Mouse (Mus musculus) urinary bladder, postnatal 4 days (tissue): ENCODE measurements around the gene Irf2bpl.
A peak's percentile ranks its signal among the peaks of the same experiment; 100 is the strongest.

ENCODE experiments used
- DNase-seq, 2 experiments: peaks; one replicate each; pipeline ENCODE4 v3.0.0; 2021 to 2022; ENCODE audit warnings: low spot score in 2 of 2

Gene Irf2bpl

DNA sequence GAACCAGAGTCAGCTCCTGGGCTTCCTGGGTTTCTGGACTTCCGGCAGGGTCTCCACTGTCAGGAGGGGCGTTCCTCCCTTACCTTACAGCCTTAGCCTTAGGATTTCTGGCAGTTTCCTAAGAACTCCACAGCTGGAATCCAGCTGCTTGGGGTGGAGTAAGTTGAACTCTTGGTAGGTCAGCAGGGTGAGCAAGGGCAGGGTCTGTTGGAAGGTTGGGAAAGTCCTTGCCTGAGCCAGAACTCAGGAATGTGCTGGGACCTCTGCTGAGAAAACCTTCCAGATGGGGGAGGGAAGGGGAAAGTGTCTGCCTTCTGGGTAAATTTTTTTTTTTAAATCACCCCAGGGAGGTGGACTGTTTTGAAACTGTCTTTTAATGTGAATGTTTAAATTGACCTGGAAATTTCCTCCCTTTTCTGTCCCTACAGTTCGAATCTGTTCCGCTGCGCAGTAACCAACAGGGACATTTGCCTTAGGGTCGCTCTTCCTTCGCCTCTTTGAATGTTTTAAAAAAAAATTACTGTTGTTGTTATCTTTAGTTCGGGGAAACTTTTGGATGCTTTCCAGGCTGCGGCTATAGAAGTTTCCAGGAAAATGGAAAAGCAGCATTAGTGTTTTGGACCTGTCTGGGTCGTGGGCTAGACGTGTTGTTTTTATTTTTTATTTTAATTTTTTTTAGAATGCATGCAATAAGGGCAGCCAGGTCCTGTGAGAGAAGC, 15.0 kb upstream of the Irf2bpl start:
- DNase-seq = peak in 1 of 2 experiments; percentile 65

DNA sequence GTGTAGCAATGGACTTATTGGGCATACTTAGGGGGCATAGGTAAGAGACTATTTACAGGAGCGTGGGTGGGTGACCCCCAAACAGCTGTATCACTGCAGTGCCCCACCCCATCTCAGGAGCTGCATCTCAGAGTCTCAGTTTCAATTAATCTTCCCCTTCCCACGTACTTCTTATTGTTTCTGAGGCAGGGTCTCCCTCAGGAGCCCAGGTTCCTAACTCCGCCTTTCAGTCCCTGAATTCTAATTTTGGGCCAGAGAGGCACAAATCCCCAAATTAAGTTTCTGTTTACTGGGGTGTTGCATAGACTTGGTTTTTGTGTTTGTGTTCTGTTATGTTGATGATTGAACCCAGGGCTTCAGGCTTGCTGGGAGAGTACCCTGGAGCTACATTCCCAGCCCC, 13.8 kb upstream of the Irf2bpl start:
- DNase-seq = no peak

DNA sequence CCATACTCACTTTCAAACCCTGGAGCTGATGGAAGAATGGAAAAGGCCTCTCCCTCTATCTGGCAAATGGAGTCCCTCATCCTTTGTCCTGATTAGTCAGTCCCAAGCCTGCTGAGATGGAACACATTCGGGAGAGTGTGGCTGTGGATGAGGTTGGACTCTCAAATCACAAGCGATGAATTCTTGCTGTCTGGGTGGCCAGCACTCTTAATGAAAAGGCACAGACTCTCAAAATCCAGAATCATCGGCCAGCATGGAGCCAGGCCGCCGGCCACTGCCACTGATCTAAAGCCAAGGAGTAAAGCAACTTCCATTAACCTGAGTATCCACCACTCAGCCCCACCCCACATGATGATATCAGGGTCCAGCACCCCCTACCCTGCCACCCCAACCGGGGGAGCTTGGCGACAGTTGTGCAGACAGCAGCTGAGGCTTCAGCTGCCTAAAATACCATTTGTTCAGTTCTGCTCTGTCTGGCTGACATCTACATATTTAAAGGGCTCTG, 13.2 kb upstream of the Irf2bpl start:
- no peak for DNase-seq

DNA sequence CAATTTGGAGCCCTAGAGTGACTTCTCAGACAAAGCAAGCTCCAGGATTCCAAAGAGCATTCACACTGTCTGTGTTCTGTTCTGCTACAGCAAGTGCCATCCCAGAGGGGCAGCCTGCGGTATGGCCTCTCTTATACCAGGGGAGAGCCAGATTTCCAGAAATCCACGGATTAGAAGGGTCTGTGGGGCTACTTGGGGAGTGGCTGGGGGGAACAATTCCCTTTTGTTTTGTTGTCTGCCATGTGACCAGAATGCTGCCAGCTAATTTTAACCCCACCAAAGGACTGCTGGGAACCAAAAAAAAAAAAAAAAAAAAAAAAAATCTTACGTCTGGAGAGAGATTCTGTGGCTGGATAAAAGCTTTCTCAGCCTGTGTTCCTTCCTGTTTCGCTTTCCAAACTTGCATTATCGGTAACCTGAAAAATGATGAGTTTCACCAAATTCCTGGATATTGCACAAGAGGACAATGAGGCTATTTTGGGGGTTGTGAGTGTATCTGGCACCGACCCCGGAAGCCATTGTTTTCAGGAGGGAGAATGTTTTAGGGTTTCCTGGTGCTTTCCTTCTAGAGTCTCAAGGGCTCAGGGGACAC, 12.4 kb upstream of the Irf2bpl start:
- DNase-seq = no peak

DNA sequence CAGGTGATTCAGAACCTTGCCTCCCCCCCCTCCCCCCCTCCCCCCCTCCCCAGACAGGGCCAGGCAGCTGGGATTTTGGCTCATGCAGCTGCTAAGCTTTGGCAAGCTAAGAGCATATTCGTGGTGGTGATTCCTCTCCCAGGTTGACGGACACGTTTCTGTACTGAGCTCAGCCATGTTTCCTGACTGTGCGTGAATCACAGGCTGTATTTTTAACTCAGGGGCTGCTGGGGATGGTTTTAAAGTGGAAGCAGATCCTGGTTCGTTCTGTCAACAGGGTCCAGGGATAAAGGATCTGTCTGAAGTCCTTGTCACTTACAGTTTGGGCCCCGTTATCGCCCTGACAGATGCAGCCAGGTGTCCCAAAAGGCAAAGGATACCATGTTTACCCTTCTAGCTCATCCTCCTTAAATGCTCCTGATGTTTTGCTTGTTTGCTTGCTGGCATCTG, 11.9 kb upstream of the Irf2bpl start:
- DNase-seq = no peak

DNA sequence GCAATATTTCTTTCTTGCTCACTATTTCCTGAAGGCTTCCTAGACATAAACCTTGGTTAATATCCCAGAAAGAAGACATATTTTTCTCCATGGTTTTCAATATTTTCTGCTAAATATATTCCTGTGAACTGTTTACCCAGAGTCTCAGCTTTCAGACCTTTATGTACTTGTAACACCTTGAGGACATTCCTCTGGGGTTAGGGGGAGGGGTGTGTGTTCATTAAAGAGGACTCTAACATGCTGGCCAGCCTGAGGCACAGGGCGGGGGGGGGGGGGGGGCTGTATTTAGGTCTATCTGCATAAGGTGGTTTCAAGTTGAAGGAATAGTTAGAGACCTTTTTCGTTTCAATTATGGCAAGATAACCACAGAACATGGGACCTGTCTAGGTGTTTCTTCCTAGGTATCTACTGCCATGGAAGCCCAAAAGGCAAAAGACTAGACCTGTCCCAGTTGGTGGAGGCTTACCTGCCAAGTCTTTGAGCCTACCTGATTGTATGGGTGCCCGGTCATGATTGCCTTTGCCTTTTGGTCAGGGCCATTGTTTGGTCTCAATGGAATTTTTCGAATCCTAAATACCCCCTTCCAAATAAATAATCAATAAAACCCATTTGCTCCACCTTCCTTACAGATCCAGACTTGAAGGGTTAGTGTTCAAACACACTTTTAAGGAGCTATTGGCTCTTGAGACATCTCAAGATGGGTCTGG, 11.3 kb upstream of the Irf2bpl start:
- DNase-seq = no peak

DNA sequence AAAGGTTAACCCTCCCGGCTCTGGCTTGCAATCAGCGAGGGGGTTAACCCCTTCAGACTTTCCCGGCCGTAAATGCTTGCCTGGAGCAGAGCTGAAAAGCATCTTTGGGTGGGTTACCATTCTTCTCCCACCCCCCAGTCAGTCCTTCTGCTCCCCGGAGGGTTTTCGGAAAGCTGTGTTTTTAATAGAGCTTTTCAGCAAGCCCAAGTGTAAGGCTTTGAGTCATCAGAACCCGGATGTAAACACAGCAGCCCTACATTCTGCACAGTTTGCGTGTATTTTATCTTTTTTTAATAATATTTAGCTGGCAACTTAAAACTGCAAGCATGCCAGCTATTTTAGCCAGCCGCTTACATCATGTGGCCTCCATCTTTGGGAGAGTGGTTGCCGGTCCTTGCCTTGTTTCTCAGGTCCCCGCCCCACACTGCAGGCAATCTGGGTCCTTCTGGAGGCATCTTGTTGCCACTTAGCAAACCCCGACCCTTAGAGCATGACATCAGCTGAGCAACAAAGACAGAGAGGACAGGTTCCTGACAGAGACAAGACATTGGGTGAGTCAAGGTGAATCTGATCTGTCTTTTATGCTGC, 10.3 kb upstream of the Irf2bpl start:
- no peak for DNase-seq

DNA sequence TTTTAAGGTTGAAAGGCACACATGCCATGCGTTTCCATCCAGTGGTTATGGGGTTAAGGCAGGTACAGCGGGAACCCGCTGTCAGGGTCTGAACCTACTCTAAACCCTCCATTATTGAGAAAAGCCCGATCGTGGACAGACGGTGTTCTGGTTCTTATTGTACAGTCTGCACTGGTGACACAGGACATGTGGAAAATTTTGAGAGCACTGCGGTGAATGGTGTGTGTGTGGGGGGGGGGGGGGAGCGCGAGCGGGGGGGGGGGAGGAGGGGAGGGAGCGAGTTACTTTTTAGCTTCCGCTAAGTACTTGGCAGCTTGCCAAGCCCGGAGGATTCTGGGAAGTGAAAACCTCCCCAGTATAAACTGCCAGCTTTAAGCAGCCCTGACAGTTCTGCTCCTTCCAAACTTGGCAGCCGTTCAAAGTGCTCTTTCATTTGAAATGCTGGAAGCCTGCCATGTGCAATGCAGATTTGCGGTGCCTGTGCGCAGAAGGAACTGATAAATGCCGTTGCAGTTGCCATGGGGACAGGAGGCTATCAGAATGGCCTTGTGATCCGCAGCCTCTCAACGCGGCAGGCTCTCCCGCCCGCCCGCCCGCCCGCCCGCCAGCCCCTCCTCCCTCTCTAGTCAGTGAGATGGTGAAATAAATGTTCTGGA, 9.7 kb upstream of the Irf2bpl start:
- DNase-seq = peak; percentile 94 to 99

DNA sequence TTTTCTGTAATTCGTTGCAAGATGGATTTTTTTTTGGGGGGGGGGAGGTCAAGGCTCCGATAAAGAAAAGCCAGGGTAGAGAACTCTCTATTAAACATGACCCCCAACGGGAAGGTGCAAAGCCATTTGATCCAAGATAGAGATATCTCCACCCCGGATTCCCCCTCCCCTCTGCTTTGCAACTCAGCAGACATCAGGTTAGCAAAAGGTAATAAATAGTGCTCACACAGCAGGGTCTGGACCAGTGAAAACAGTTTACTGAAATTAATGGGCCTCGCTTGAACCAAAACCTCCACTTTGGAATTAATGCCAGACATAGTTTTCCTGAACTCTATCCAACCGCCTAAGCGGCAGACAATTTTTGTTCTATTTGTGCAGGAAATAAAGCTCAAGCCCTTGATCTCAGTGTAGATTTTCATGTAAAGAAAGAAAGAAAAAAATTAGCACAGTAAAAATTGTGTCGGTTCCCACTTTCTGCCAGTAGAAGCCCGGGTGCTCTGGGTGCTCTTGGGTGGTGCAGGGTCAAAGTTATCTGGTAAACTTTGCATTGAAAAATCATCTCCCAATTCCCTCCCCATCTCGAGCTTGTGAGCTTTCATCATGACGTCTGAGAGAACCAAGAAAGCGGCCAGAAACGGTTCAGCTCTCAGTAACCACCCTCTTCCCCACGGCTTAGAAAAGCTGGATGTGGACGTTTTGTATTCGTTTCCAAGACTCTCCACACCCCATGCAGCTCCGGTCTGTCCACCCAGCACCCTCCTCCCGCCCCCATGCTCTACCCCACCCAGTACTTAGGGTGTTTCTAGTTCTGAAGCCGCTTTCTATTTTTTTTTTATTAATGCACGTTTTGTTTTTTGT, 9.0 kb upstream of the Irf2bpl start:
- no peak for DNase-seq

DNA sequence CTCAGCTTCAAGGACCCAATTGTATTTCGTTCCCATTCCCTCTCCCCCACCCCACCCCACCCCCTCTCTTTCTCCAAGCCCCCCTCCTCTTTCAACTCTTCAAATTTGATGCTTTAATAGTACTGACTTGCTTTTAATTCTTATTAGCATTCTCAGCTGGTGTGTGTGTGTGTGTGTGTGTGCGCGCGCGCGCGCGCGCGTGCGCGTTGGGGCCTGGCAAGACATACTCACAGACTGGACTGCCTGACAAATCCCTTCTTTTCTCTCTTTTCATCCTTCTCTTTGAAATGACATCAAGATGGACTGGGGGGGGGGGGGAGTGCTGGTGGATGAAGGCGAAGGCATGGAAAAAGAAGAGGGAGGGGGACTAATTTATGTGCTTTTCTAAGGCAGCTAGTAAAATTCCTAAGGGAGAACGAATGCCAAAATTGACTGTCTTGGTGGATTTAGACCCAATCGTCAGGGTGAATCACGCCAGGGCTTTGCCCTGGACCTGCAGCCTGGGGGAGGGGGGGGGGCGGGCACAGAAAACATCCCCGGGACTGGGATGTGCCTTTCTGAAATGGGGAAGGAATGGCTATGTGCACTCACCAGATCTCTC, 8.2 kb upstream of the Irf2bpl start:
- no peak for DNase-seq

DNA sequence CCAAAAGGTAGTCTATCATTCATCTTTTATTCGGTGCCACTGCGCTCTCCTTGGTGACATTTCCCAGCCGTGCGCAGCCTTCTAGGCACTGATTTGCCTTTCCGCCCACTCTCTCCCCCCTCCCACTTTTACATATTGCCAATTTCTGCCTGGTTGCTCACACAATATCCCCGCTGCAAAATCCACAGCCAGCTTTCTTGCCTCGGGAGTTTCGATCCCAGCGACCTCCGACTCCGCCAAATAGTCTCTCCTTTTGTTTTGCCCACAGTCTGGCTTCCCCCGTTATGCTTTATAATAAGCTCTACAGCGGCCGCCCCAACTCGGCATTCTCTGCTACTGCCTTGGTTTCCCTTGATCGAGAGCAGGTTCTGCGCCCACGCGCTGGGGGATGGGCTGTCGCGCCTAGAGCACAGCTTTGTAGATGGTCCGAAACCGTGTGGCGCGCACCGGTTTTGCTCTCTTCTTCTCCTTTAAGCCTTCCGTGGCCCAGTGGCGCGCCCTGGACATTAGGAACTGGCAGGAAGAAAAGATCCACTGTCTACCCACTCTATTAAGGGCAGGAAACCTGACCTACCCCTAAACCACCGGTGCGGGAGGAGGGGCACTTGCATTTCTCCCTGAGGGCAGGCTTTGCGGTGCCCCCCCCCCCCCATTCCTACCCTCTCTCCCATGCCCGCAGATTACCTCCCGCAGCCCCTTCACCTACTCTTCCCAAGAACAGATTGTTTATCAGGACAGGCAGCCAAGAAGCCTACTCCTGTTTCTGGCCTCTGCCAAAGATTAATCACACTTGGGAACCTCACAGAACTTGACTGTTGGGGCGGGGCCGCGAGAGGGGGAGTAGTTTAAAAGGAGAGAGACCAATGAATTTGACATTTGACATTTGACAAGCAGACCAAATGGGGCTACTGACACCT, 7.4 kb upstream of the Irf2bpl start:
- peak; percentile 77 to 83 for DNase-seq

DNA sequence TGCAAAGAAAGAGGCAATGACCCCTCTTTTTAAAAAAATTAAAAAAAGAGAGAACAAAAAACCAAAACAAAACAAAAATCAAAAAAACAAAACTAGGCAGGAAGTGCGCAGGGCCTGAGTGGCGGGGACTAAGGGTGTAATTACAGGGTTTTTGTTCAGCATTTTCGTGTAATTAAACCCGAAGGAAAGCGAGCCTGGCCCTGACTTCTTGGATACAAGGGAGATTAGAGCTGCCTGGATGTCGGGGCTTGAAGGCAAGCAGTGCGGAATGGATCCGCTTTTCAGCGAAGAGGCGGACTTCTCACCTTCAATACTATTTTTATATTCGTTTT, 6.8 kb upstream of the Irf2bpl start:
- no peak for DNase-seq

DNA sequence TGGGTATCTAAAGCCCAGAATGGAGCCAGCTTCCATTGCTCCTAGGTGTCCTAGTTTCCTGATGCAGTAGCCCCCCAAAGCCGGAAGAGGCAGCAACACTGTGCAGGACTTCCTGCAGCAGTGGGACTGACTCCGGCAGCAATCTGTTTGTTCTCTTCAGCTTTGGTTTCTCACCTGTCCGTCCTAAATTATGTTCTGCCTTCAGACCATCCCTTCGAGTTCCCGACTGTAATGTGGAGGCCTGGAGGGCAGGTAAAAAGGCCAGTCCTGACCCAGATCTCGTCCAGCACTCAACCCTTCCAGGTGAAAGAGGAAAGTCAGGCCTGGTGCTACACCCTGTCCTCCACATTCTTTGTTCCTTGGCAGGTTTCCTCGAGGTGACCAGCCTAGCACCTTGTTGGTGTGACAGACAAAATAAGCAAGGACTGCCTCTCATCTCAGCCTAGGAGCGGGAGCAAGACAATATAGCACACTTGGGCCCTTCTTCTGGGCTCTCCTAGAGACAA, 6.3 kb upstream of the Irf2bpl start:
- DNase-seq = no peak

DNA sequence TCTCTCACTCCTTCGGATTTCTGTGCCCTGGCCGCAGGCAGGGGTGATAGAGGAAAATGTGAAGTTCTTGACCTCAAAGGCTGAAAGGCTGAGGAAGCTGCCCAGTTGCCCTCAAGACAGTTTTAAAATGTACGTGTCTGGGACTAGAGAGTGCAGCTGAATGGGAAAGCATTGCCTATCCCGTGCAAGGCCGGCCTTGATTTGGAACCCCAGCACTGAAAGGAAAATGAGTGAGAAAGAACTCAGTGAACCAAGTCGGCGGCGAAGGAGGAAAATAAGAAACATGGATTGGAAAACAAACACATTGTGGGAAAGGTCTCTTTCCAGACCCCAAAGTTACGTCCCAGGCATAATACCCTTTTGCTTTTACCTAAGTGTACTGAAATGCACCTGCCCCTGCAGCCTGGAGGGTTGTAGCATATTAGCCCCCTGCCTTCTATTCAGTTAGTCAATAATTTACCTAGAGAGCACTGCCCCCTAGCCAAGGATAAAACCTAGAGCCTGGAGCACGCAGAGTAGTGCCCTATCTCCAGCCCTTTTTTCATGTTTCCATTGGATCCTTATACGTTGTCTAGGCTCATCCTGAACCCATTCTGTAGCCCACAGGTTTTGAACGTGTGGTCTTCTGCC, 5.6 kb upstream of the Irf2bpl start:
- no peak for DNase-seq

DNA sequence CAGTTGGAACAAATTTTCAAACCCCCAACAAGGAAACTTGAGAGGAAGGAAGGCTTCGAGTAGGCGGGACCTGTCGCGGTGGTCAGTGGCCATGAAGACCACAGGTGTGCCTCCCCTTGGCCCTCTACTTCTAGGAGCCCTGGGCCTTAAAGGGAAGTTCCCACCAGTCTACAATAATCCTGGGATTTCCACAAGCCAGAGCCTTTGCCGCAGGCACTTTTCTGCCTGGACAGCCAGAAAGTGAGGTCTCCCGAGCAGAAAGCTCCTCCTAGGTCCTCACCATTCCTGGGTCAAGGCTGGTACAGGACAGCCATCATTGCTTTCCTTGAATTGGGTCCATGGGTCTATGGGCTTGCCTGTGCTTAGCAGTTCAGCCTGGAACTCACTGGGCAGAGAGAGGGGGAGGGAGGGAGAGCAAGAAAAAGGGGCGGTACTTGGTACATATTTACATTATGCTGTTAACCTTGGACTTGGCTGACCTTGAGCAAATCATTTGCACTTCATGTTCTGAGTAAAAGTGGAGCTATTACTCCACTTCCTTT, 4.6 kb upstream of the Irf2bpl start:
- DNase-seq = no peak

DNA sequence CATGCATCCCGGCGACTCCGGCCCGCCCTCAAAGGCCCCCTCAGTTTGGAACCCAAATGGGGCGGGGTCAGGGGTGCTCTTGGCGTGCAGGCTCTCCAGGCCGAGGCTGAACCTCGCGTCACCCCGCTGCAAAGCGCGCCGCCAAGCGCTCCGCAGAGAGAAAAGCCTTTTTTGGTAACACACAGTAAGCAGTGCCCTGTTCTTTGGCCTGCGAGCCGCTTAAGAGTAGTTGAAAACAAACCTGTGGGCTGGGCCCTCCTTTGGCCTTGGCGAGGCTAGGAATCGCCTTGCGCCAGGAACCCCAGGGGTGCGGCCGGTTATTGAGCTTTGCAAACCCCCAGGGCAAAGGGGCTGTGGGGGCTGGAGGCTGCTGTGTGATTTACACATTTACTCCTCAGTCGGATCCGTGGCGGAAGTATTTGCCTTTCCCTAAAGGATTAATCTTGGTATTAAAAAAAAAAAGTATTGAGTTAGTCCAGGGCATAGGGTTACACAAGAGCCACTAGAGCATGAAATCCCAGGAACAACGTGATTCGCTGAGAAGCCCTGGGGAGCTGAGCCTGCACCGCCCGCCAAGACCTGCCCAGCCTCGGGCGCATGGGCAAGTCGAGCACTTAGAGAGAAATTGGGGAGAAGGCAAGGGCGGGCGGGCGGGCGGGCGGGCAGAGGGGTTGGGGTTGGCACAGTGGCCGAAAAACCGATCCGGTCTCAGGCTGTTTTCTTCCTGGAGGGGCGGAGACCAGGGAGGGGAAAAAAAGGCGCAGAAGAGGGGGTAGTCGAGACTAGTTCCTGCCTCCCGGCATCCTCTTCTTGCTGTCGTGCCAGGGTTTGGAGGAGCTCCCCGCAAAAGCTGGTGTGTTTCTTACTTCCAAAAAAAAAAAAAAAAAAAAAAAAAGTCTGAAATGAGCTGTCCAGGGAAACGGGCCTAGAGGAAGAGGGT, 3.8 kb upstream of the Irf2bpl start:
- peak; percentile 80 to 85 for DNase-seq

DNA sequence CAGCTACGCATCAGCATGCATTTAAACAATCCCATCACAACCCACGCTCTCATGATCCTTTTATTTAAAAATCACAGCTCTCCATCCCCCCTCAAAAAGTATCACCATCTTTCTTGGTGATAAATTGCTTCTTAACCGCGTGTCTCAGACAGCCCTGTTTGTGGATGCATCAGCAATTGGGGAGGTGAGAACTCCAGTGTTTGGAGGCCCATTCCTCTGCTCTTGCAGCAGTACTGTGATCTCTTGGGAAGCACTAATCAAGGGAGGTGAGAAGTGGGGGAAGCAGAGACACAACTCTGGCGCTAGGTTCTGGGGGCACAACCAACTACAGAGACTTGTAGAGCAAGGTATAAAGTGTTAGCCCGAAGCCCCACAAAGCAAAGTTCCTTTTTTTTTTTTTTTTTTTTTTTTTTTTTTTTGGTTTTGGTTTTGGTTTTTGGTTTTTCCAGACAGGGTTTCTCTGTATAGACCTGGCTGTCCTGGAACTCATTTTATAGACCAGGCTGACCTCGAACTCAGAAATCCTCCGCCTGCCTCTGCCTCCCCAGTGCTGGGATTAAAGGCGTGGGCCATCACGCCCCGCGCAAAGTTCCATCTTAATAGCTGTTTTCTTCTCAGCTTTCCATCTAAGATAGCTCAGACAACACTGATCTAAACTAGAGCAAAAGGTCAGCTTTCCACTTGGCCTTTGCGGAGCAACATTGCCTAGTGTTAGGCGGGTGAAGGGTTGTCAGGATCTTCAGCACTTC, 3.0 kb upstream of the Irf2bpl start:
- DNase-seq = no peak
